Mouse (Mus musculus) C2C12 (cell line): ENCODE data around the gene Slc25a30.

Experiments
- CEBPB ChIP-seq: IDR thresholded peaks from one replicate; pipeline ENCODE4 v1.6.1; 2011; ENCODE audit warnings: low read depth, mild to moderate bottlenecking, control low read depth, moderate library complexity
- CTCF ChIP-seq: IDR thresholded peaks from one replicate; pipeline ENCODE4 v1.5.1; 2011; ENCODE audit not compliant: control insufficient read depth, insufficient read depth, insufficient read length
- FOSL1 ChIP-seq: IDR thresholded peaks from one replicate; pipeline ENCODE4 v1.8.0; 2011; ENCODE audit warnings: mild to moderate bottlenecking, low read length; ENCODE audit not compliant: poor library complexity, insufficient read depth, severe bottlenecking
- MAX ChIP-seq: IDR thresholded peaks from one replicate; pipeline ENCODE4 v1.6.1; 2011; ENCODE audit warnings: mild to moderate bottlenecking, control low read depth
- USF1 ChIP-seq: IDR thresholded peaks from one replicate; pipeline ENCODE4 v1.6.1; 2011; ENCODE audit warnings: low read depth, mild to moderate bottlenecking, control low read depth, moderate library complexity

GRCm38 (mm10) chr14:75826851-75827410 lies 40.1 kb upstream of the Slc25a30 start:
- TF ChIP-seq CTCF (no peak), CEBPB (no peak), USF1 (no peak), FOSL1 (no peak), MAX (no peak)
